Mouse (Mus musculus) small intestine, adult 2 months (tissue): Measurements from ENCODE around the gene Slc44a2. TPM values are rescaled to one million over a fixed set of nuclear protein-coding genes. Genes with fewer than 3 reads are reported as not detected.

ENCODE experiments used
- H3K27ac ChIP-seq: fragments of 200-500 bp; 2 replicates; pipeline ENCODE4 v1.5.1; 2012; ENCODE audit warnings: low read depth, low read length, control low read depth, inconsistent platforms; ENCODE audit not compliant: insufficient read depth
- H3K27me3 ChIP-seq: fragments of 200-500 bp; 2 replicates; pipeline ENCODE4 v1.6.1; 2012; ENCODE audit warnings: mild to moderate bottlenecking, moderate library complexity, low read length, inconsistent platforms; ENCODE audit not compliant: control insufficient read depth, insufficient read depth
- H3K36me3 ChIP-seq: fragments of 200-500 bp; 2 replicates; pipeline ENCODE4 v1.6.1; 2012; ENCODE audit warnings: mild to moderate bottlenecking, low read length, control low read depth, inconsistent platforms; ENCODE audit not compliant: control insufficient read depth, insufficient read depth
- H3K4me1 ChIP-seq: fragments of 200-500 bp; 2 replicates; pipeline ENCODE4 v1.6.1; 2012; ENCODE audit warnings: low read length, inconsistent platforms, mixed read lengths; ENCODE audit not compliant: control insufficient read depth, insufficient read depth, insufficient read length
- H3K4me3 ChIP-seq: fragments of 200-500 bp; 2 replicates; pipeline ENCODE4 v1.5.1; 2012; ENCODE audit warnings: low read depth, mild to moderate bottlenecking, control low read depth, inconsistent platforms, low read length, moderate library complexity
- CTCF ChIP-seq: fragments of 200-500 bp; IDR thresholded peaks from 2 replicates; pipeline ENCODE4 v1.5.1; 2012; ENCODE audit warnings: low read depth, mild to moderate bottlenecking, control low read depth, inconsistent platforms, low read length, moderate library complexity, mixed read lengths; ENCODE audit not compliant: insufficient replicate concordance, insufficient read length; ENCODE audit errors: extremely low read depth
- POLR2A ChIP-seq: fragments of 200-500 bp; IDR thresholded peaks from 2 replicates; pipeline ENCODE4 v1.6.1; 2012; ENCODE audit warnings: low read depth, mild to moderate bottlenecking, control low read depth, inconsistent platforms, low read length, moderate library complexity
- WGBS: fragments of 180-500 bp; shearing (Covaris S2); methylation state at CpG from one replicate; pipeline ENCODE4 v1.1.7; 2018; 5-methylcytosine and 5-hydroxymethylcytosine counted together
- polyA plus RNA-seq: library from polyadenylated mRNA; depleted of rRNA; stranded (reverse); fragments of >200 nt; gene quantifications from 2 replicates; pipeline ENCODE4 v1.2.3, GENCODE M21; 2012

Slc44a2 gene
- polyA plus RNA-seq, 1 experiment = 11.9 TPM

DNA sequence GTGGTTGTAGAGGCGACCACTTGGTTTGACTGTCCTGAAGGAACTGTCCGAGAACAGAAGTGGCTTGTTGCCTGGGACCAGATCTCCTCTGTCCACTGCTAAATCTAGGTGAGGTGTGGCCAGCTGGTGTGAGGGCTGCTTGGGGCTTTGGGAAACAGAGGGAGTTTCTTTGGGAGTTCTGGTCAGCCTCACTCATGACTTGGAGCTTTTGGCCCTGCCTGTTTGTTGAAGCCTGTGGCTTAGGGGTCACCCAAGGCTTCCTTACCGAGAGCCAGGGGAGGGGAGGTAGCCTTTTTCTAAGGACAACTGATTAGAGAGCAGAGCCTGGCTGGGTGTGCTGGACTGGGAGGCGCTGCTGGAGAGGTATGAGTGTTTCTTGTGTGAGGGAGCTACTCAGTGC is 14.9 kb downstream of the Slc44a2 start:
- Histone ChIP-seq H3K36me3 (no peaks in the 10 kb centered on the region), H3K4me3 (no peak overlapping the region), H3K4me1 (peaks cover 9% of the 10 kb centered on the region), H3K27me3 (no peaks in the 10 kb centered on the region), H3K27ac (no peak overlapping the region)
- TF ChIP-seq POLR2A (no peak), CTCF (no peak)
- 88% methylated on average over 4 of the region's 4 CpGs for WGBS

DNA sequence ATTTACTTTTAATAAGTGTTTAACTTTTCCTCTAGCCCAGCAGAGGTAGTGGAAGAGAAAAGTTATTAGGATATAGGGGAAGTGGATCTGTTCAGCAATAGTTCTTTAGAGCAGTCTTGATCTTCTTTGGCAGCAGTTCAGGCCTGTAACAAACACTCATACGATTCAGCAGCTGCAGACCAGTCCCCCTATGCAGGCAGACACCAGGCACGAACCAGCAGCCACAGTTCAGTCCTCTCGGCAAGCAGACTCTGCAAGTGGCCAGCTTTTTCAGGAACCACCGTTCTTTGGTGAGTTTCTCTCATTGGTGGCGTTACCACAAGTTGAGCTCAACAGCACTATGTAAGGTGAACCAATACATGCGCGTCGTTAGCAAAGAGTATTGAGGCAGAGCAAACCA is 16.0 kb downstream of the Slc44a2 start:
- Histone ChIP-seq H3K4me3 (no peak overlapping the region), H3K27ac (no peak overlapping the region), H3K27me3 (no peaks in the 10 kb centered on the region), H3K36me3 (no peaks in the 10 kb centered on the region), H3K4me1 (peaks cover 9% of the 10 kb centered on the region)
- 82% methylated on average over 8 of the region's 8 CpGs for WGBS
- TF ChIP-seq POLR2A (no peak), CTCF (no peak)

DNA sequence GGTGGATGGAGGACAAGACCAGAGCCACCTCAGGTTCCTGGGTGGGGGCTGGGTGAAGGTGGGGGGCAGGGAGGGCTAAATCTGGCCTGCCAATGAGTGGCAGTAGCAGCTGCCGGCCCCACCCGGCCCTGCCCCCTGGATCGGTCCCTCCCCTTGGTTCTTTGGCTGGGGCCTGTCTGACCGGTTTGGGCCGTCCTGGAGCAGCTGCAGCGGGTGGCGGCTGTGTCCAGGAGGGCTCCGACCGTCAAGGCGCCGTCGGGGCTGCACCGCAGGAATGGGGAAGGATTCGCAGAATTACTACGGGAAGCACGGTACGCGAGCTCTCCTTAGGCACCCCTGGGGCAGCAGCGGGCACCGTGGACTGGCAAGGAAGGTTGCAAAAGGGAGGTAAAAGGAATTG is 17.2 kb downstream of the Slc44a2 start:
- H3K27me3 ChIP-seq = no peaks in the 10 kb centered on the region
- H3K27ac ChIP-seq = no peak overlapping the region
- TF ChIP-seq CTCF (no peak), POLR2A (no peak)
- H3K36me3 ChIP-seq = no peaks in the 10 kb centered on the region
- peak overlapping the region; percentile 45 for H3K4me3 ChIP-seq
- WGBS = 24% methylated on average over 20 of the region's 20 CpGs
- peaks cover 9% of the 10 kb centered on the region for H3K4me1 ChIP-seq

DNA sequence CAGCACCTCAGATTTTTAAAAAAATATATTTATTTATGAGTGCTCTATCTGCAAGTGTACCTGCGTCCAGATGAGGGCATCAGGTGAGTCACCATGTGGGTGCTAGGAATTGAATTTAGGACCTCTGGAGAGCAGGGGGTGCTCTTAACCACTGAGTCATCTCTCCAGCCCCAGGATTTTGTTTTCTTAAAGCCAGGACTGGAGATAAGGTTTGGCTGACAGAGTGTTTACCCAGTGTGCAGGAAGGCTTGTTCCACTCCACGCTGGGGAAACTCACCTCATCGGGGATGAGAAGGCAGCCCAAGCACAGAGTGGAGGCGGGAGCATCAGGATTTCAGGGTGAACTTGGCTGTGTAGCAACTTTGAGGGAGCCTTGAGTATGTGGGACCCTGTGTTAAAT is 19.9 kb downstream of the Slc44a2 start:
- TF ChIP-seq POLR2A = no peak
- no peak for TF ChIP-seq CTCF
- no peaks in the 10 kb centered on the region for H3K27me3 ChIP-seq
- no peaks in the 10 kb centered on the region for H3K36me3 ChIP-seq
- no peak overlapping the region for H3K4me3 ChIP-seq
- H3K4me1 ChIP-seq = peaks cover 9% of the 10 kb centered on the region
- no peak overlapping the region for H3K27ac ChIP-seq
- 48% methylated on average over 4 of the region's 4 CpGs for WGBS

DNA sequence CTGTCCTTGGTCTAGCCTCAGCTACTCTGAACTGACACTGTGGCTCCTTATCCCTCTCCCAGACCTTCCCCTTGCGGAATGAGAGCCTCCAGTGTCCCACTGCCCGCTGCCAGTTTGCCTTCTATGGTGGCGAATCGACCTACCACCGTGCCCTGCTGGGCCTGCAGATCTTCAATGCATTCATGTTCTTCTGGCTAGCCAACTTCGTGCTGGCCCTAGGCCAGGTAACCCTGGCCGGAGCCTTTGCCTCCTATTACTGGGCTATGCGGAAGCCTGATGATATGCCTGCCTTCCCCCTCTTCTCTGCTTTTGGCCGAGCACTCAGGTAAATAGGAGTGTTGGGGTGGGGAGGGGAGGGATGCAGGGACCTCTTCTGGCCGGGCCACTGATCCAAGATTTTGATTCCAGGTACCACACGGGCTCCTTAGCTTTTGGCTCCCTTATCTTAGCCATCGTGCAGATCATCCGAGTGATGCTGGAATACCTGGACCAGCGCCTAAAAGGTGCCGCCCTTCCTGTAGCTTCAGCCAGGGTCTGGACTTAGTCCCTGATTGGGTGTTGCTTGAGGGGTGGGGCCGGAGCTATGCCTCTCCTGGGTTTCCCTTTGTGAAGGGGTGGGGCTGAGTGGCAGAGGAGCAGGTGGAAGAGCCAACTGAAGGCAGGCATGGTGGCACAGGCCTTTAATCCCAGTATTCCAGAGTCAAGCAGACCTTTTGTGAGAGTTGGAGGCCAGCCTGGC is 26.3 kb downstream of the Slc44a2 start:
- peaks cover 2% of the 10 kb centered on the region; the same call in 1 of the 2 replicates for H3K4me1 ChIP-seq
- H3K27ac ChIP-seq = no peak overlapping the region
- H3K4me3 ChIP-seq = no peak overlapping the region
- H3K27me3 ChIP-seq = no peaks in the 10 kb centered on the region
- 51% methylated on average over 16 of the region's 16 CpGs for WGBS
- peaks cover 1% of the 10 kb centered on the region; the same call in 1 of the 2 replicates for H3K36me3 ChIP-seq
- TF ChIP-seq POLR2A = no peak
- no peak for TF ChIP-seq CTCF

DNA sequence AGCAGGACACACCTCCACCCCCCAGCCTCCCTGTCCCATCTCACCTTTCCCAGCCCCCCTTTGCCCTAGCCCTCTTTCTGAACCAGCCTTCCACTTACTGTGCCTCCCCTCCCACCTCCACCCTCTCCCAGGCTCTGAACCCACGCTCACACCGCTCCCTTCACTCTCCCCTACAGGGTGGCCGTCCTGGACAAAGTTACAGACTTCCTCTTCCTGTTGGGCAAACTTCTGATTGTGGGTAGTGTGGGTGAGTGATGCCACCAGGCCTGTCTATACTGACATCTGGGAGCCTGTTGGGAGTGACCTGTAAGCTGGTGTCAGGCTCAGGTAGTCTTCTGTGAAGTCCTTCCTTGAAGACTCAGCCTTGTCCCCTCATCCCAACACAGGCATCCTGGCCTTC is 27.7 kb downstream of the Slc44a2 start:
- TF ChIP-seq CTCF (no peak), POLR2A (no peak)
- Histone ChIP-seq H3K27me3 (no peaks in the 10 kb centered on the region), H3K36me3 (peaks cover 1% of the 10 kb centered on the region; the same call in 1 of the 2 replicates), H3K27ac (no peak overlapping the region), H3K4me1 (peaks cover 2% of the 10 kb centered on the region; the same call in 1 of the 2 replicates), H3K4me3 (no peak overlapping the region)
- WGBS = 75% methylated on average over 3 of the region's 3 CpGs

DNA sequence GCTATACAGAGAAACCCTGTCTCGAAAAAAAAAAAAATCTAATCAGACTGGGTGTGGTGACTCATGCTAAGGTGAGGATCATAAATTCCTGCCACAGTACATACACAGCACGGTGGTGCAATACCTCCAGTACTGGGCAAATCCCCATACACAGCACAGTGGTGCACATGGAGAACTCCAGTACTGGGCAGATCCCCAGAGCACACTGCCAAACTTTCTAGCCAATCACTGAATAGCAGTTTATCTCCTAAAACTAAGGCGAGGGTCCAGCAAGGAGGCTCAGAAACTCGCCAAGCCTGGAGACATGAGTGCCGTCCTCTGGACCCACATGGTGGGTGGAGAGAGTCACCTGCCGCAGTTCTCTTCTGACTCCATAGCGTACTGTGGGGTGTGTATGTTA is 30.7 kb downstream of the Slc44a2 start:
- WGBS = 41% methylated on average over 7 of the region's 7 CpGs
- Histone ChIP-seq H3K27ac (no peak overlapping the region), H3K27me3 (no peaks in the 10 kb centered on the region), H3K4me3 (no peak overlapping the region), H3K36me3 (peaks cover 1% of the 10 kb centered on the region; the same call in 1 of the 2 replicates), H3K4me1 (peaks cover 2% of the 10 kb centered on the region; the same call in 1 of the 2 replicates)
- TF ChIP-seq CTCF (no peak), POLR2A (no peak)
